Mouse (Mus musculus) bone marrow macrophage, adult 2 months (primary cell): ENCODE results near the gene 1700028J19Rik.

Source experiments
- CTCF ChIP-seq: IDR thresholded peaks from 2 replicates; pipeline ENCODE4 v1.5.1; 2012; ENCODE audit warnings: low read depth, mild to moderate bottlenecking, low read length, moderate library complexity
- POLR2A ChIP-seq: IDR thresholded peaks from 2 replicates; pipeline ENCODE4 v1.6.1; 2012; ENCODE audit warnings: mild to moderate bottlenecking, low read depth, low read length, borderline replicate concordance

DNA sequence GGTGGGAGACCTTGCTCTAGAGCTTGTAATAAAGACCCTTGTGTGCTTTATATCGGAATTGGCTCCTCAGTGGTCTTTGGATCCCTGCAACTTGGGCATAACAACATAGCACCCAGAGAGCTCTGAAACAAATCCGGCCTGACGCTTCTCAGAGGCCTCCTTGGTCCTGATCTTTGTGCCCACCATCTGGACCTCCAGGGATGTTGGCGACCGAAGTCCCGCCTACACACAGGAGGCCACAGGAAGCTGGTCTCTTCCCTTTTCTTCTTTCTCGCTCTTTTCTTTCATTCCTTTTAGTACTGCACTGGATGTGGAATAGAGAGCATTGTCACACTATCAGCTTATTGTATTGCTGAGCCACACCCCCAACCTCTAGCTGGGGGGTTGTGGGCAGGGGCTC, 27.0 kb upstream of the 1700028J19Rik start:
- TF ChIP-seq CTCF (no peak), POLR2A (no peak)
